Mouse (Mus musculus): Measurements from ENCODE around the gene Adad2. TPM values are rescaled to one million over a fixed set of nuclear protein-coding genes. Genes with fewer than 3 reads are reported as not detected.

Adad2 gene
- polyA plus RNA-seq, 1 experiment, result not detected

GRCm38 (mm10) chr8:119606224-119606623, 6.3 kb upstream of the Adad2 start:
- peaks cover 11% of the 10 kb centered on the region for H3K36me3 ChIP-seq (ENCODE audit: control insufficient read depth, insufficient read depth, low read length)
- 86% methylated on average over 2 of the region's 2 CpGs for WGBS
- H3K4me3 ChIP-seq (ENCODE audit: extremely low read depth, insufficient read depth, insufficient read length), result no peak overlapping the region
- H3K4me1 ChIP-seq (ENCODE audit: control insufficient read depth, insufficient read depth, insufficient read length), result peaks cover 7% of the 10 kb centered on the region; the same call in 1 of the 2 replicates
- no peak overlapping the region for H3K27ac ChIP-seq (ENCODE audit: insufficient read depth, low read length)
- no peaks in the 10 kb centered on the region for H3K27me3 ChIP-seq (ENCODE audit: control insufficient read depth, insufficient read depth, low read length)
- no peak for DNase-seq (ENCODE audit: low read depth in 1 of 2, low spot score in 2 of 2)
- TF ChIP-seq POLR2A (IDR thresholded peaks at IDR 0.05; ENCODE audit: low read depth, low read length) (no peak), CTCF (IDR thresholded peaks at IDR 0.05; ENCODE audit: extremely low read depth, insufficient read depth, insufficient read length, insufficient replicate concordance) (no peak)

- Histone ChIP-seq H3K27me3 (ENCODE audit: control insufficient read depth, insufficient read depth, low read length) (no peaks in the 10 kb centered on the region), H3K4me1 (ENCODE audit: control insufficient read depth, insufficient read depth, insufficient read length) (no peaks in the 10 kb centered on the region), H3K27ac (ENCODE audit: insufficient read depth, low read length) (no peak overlapping the region), H3K4me3 (ENCODE audit: extremely low read depth, insufficient read depth, insufficient read length) (no peak overlapping the region), H3K36me3 (ENCODE audit: control insufficient read depth, insufficient read depth, low read length) (no peaks in the 10 kb centered on the region)
- no peak for DNase-seq (ENCODE audit: low read depth in 1 of 2, low spot score in 2 of 2)
- 85% methylated on average over 14 of the region's 14 CpGs for WGBS
- no peak for TF ChIP-seq POLR2A (IDR thresholded peaks at IDR 0.05; ENCODE audit: low read depth, low read length)
- TF ChIP-seq CTCF (IDR thresholded peaks at IDR 0.05; ENCODE audit: extremely low read depth, insufficient read depth, insufficient read length, insufficient replicate concordance), result no peak
Measured at GRCm38 (mm10) chr8:119615096-119615495, 2.5 kb downstream of the Adad2 start.

DNA sequence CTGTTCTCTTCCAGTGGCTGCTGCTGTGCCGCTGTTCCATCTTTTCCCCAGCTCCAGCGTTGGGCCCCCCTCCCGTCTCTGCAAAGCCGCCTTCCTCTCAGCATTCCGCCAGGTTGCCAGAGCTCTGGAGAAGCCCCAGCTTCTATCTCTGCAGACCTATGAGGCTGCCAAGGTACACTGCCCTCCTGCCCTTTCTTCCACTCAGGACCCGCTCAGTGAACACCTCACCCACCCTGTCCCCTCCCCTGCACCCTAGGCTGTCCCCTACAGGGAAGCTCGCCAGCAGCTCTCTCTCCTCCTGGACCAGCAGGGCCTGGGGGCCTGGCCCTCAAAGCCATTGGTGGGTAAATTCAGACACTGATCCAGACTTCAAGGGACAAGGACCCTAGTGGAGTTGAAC, 3.8 kb downstream of the Adad2 start:
- Histone ChIP-seq H3K27ac (ENCODE audit: insufficient read depth, low read length) (no peak overlapping the region), H3K36me3 (ENCODE audit: control insufficient read depth, insufficient read depth, low read length) (no peaks in the 10 kb centered on the region), H3K27me3 (ENCODE audit: control insufficient read depth, insufficient read depth, low read length) (no peaks in the 10 kb centered on the region), H3K4me1 (ENCODE audit: control insufficient read depth, insufficient read depth, insufficient read length) (no peaks in the 10 kb centered on the region), H3K4me3 (ENCODE audit: extremely low read depth, insufficient read depth, insufficient read length) (no peak overlapping the region)
- WGBS, result 85% methylated on average over 7 of the region's 7 CpGs
- DNase-seq (ENCODE audit: low read depth in 1 of 2, low spot score in 2 of 2), result no peak
- TF ChIP-seq POLR2A (IDR thresholded peaks at IDR 0.05; ENCODE audit: low read depth, low read length), result no peak
- no peak for TF ChIP-seq CTCF (IDR thresholded peaks at IDR 0.05; ENCODE audit: extremely low read depth, insufficient read depth, insufficient read length, insufficient replicate concordance)

- no peak for TF ChIP-seq CTCF (IDR thresholded peaks at IDR 0.05; ENCODE audit: extremely low read depth, insufficient read depth, insufficient read length, insufficient replicate concordance)
- no peak for TF ChIP-seq POLR2A (IDR thresholded peaks at IDR 0.05; ENCODE audit: low read depth, low read length)
- Histone ChIP-seq H3K36me3 (ENCODE audit: control insufficient read depth, insufficient read depth, low read length) (no peaks in the 10 kb centered on the region), H3K4me1 (ENCODE audit: control insufficient read depth, insufficient read depth, insufficient read length) (no peaks in the 10 kb centered on the region), H3K4me3 (ENCODE audit: extremely low read depth, insufficient read depth, insufficient read length) (no peak overlapping the region), H3K27ac (ENCODE audit: insufficient read depth, low read length) (no peak overlapping the region), H3K27me3 (ENCODE audit: control insufficient read depth, insufficient read depth, low read length) (no peaks in the 10 kb centered on the region)
- WGBS, result 90% methylated on average over 4 of the region's 4 CpGs
- no peak for DNase-seq (ENCODE audit: low read depth in 1 of 2, low spot score in 2 of 2)
Measured at GRCm38 (mm10) chr8:119616811-119617210, 4.3 kb downstream of the Adad2 start.

DNA sequence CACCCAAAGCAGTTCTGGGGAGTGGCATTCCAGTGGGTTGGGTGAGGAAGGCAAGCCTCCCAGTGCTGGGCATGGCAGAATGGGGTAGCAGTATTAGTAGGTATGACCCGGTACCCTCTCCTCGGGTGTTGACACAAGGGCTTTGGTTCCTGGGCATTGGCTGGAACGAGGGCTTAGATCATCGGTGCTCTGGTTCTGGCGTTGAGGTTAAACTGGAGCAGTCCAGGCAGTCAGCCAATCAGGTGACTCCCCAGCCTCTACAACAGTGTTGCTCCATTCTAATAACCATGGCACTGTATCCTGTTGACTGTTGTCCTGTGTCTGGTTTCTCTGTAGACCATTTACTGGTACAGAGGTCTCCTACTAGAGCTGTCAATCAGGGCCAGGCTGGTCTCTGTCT, 5.0 kb downstream of the Adad2 start:
- no peaks in the 10 kb centered on the region for H3K36me3 ChIP-seq (ENCODE audit: control insufficient read depth, insufficient read depth, low read length)
- H3K27me3 ChIP-seq (ENCODE audit: control insufficient read depth, insufficient read depth, low read length), result no peaks in the 10 kb centered on the region
- no peak for TF ChIP-seq CTCF (IDR thresholded peaks at IDR 0.05; ENCODE audit: extremely low read depth, insufficient read depth, insufficient read length, insufficient replicate concordance)
- no peak for TF ChIP-seq POLR2A (IDR thresholded peaks at IDR 0.05; ENCODE audit: low read depth, low read length)
- no peak overlapping the region for H3K27ac ChIP-seq (ENCODE audit: insufficient read depth, low read length)
- 84% methylated on average over 5 of the region's 5 CpGs for WGBS
- H3K4me1 ChIP-seq (ENCODE audit: control insufficient read depth, insufficient read depth, insufficient read length), result no peaks in the 10 kb centered on the region
- no peak overlapping the region for H3K4me3 ChIP-seq (ENCODE audit: extremely low read depth, insufficient read depth, insufficient read length)
- DNase-seq (ENCODE audit: low read depth in 1 of 2, low spot score in 2 of 2), result no peak

- WGBS, result 69% methylated on average over 5 of the region's 5 CpGs
- H3K27ac ChIP-seq (ENCODE audit: insufficient read depth, low read length), result no peak overlapping the region
- no peaks in the 10 kb centered on the region for H3K4me1 ChIP-seq (ENCODE audit: control insufficient read depth, insufficient read depth, insufficient read length)
- TF ChIP-seq POLR2A (IDR thresholded peaks at IDR 0.05; ENCODE audit: low read depth, low read length) (no peak), CTCF (IDR thresholded peaks at IDR 0.05; ENCODE audit: extremely low read depth, insufficient read depth, insufficient read length, insufficient replicate concordance) (no peak)
- no peak for DNase-seq (ENCODE audit: low read depth in 1 of 2, low spot score in 2 of 2)
- no peak overlapping the region for H3K4me3 ChIP-seq (ENCODE audit: extremely low read depth, insufficient read depth, insufficient read length)
- no peaks in the 10 kb centered on the region for H3K27me3 ChIP-seq (ENCODE audit: control insufficient read depth, insufficient read depth, low read length)
- no peaks in the 10 kb centered on the region for H3K36me3 ChIP-seq (ENCODE audit: control insufficient read depth, insufficient read depth, low read length)
Measured at GRCm38 (mm10) chr8:119618887-119619286, 6.3 kb downstream of the Adad2 start.

GRCm38 (mm10) chr8:119620116-119620840, 7.7 kb downstream of the Adad2 start:
- WGBS, result 76% methylated on average over 6 of the region's 6 CpGs
- Histone ChIP-seq H3K4me1 (ENCODE audit: control insufficient read depth, insufficient read depth, insufficient read length) (no peaks in the 10 kb centered on the region), H3K27ac (ENCODE audit: insufficient read depth, low read length) (no peak overlapping the region), H3K27me3 (ENCODE audit: control insufficient read depth, insufficient read depth, low read length) (no peaks in the 10 kb centered on the region), H3K36me3 (ENCODE audit: control insufficient read depth, insufficient read depth, low read length) (no peaks in the 10 kb centered on the region), H3K4me3 (ENCODE audit: extremely low read depth, insufficient read depth, insufficient read length) (no peak overlapping the region)
- DNase-seq (ENCODE audit: low read depth in 1 of 2, low spot score in 2 of 2), result no peak
- TF ChIP-seq CTCF (IDR thresholded peaks at IDR 0.05; ENCODE audit: extremely low read depth, insufficient read depth, insufficient read length, insufficient replicate concordance), result no peak
- no peak for TF ChIP-seq POLR2A (IDR thresholded peaks at IDR 0.05; ENCODE audit: low read depth, low read length)

Data from spleen, adult 2 months (tissue).